Mouse (Mus musculus) spleen, adult 2 months (tissue): ENCODE measurements around the gene Zfr. TPM values are rescaled to one million over a fixed set of nuclear protein-coding genes. Genes with fewer than 3 reads are reported as not detected.

Source experiments
- DNase-seq, 2 experiments: peaks; one replicate each; pipeline versions ENCODE4 v3.0.0 to v3.0.0-alpha.2; 2012 to 2021; ENCODE audit warnings: low spot score in 2 of 2, low read depth in 1 of 2
- H3K27ac ChIP-seq: fragments of 200-500 bp; 2 replicates; pipeline ENCODE4 v1.5.1; 2012; ENCODE audit warnings: low read length, inconsistent platforms; ENCODE audit not compliant: insufficient read depth
- H3K27me3 ChIP-seq: fragments of 200-500 bp; 2 replicates; pipeline ENCODE4 v1.6.1; 2012; ENCODE audit warnings: mild to moderate bottlenecking, moderate library complexity, low read length, inconsistent platforms; ENCODE audit not compliant: control insufficient read depth, insufficient read depth
- H3K36me3 ChIP-seq: fragments of 200-500 bp; 2 replicates; pipeline ENCODE4 v1.6.1; 2012; ENCODE audit warnings: mild to moderate bottlenecking, low read length, inconsistent platforms; ENCODE audit not compliant: control insufficient read depth, insufficient read depth
- H3K4me1 ChIP-seq: fragments of 200-500 bp; 2 replicates; pipeline ENCODE4 v1.6.1; 2011; ENCODE audit warnings: inconsistent platforms; ENCODE audit not compliant: control insufficient read depth, insufficient read depth, insufficient read length
- H3K4me3 ChIP-seq: fragments of 200-500 bp; 2 replicates; pipeline ENCODE4 v1.5.1; 2011; ENCODE audit warnings: mild to moderate bottlenecking, inconsistent platforms; ENCODE audit not compliant: insufficient read depth, insufficient read length; ENCODE audit errors: extremely low read depth
- CTCF ChIP-seq: fragments of 200-500 bp; IDR thresholded peaks from 2 replicates; pipeline ENCODE4 v1.5.1; 2011; ENCODE audit warnings: mild to moderate bottlenecking, inconsistent platforms; ENCODE audit not compliant: insufficient read depth, insufficient read length, insufficient replicate concordance; ENCODE audit errors: extremely low read depth
- POLR2A ChIP-seq: fragments of 200-500 bp; IDR thresholded peaks from 2 replicates; pipeline ENCODE4 v1.6.1; 2011; ENCODE audit warnings: low read depth, low read length, inconsistent platforms
- WGBS: fragments of 180-500 bp; shearing (Covaris S2); methylation state at CpG from one replicate; pipeline ENCODE4 v1.1.7; 2018; 5-methylcytosine and 5-hydroxymethylcytosine counted together
- polyA plus RNA-seq: library from polyadenylated mRNA; depleted of rRNA; stranded (reverse); fragments of >200 nt; gene quantifications from 2 replicates; pipeline ENCODE4 v1.2.3, GENCODE M21; 2012

Gene Zfr
- polyA plus RNA-seq, 1 experiment: 77.2 TPM

DNA sequence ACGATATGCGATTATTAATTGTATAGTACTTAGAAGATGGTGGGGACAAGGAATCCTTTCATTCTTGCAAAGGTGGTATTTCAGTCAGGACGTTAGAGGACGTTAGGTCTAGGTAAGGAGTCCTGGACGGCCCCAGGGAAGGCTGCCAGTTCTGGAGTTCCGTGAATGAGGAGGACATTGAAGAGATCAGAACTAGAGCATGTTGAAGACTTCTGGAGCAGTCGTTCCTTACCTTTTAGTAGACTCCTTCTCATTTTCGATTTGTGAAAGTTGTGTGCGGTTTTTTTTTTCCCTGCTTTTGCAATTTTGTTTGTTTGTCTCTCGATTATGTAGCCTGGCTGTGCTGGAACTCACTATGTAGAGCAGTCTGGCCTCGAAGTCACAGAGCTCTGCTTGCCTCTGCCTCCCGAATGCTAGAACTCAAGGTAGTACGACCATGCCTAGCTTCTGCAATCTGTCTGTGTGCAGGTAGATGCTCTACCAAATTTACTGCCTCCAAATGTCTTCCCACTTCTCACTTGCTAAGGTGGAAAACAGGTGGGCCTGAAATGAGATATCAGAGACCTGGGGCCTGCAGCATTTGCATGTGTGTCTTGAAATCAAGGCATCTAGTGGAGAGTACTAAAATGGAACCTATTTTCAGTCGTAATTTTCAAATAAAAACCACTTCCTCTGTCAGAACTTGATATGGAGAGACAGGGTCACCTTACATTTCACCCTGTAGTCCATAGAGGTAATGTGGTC lies 88.4 kb downstream of the Zfr start:
- no peaks in the 10 kb centered on the region for H3K27me3 ChIP-seq
- WGBS: 10% methylated on average over 14 of the region's 14 CpGs
- H3K27ac ChIP-seq: 0 out of 2 replicates have a peak overlapping the region, but pooled peaks have one; percentile 4
- no peaks in the 10 kb centered on the region for H3K36me3 ChIP-seq
- no peak for TF ChIP-seq POLR2A
- TF ChIP-seq CTCF: no peak
- peaks cover 18% of the 10 kb centered on the region for H3K4me1 ChIP-seq
- peak overlapping the region; percentile 98 for H3K4me3 ChIP-seq
- no peak for DNase-seq

DNA sequence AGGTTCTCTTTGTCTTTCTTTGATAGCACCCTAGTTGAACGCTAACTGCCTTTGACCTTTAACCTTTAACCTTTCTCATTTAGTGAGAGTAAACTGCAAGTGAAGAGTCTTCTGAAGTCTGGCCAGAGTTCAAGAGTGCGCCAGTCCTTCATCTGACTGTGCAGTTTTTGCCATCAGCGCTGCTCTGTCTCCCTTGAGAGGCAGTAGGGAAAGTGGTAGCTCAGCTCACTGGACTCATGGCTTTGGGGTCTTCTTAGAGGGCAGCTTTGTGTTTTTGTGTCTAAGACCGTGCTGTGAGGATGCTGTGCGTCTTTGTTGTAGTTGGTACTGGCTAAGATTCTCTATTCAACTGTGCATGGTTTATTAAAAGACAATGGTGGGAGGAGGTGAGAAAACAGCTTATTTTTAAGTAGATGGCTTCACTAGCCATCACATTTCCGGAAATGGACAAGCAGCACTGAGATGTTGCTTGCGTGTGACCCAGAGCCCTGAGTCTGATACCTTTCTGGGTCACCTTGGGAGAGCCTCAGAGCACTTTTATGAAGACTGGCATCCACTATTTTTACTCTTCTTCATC lies 89.1 kb downstream of the Zfr start:
- 0 out of 2 replicates have a peak overlapping the region, but pooled peaks have one; percentile 4 for H3K27ac ChIP-seq

DNA sequence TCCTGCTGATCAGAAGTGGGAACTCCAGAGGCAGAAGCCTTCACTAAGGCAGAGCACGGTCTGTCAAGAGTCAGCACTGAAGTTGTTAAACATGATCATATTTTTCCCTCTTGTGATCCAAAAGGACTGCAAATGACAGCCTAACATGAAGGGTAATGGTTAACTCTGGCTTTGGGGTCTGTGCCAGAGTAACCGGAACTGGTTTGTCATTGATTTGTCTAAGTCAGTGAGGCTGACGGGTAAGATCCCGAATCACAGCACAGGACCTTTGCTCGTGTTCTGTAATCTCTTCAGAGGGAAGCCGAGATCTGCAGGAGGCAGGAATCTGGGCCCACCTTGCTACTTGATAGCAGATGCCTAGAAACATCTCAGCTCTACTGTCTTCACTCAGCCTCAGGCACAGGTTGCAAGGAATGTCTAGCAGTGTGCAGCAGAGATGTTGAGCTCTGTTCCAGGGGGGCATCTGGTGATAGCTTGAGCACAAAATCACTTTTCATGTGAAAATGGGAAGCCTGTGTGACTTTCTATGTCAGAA lies 90.0 kb downstream of the Zfr start:
- no peaks in the 10 kb centered on the region for H3K27me3 ChIP-seq
- H3K4me3 ChIP-seq: no peak overlapping the region
- 89% methylated on average over 6 of the region's 6 CpGs for WGBS
- DNase-seq: no peak
- no peaks in the 10 kb centered on the region for H3K36me3 ChIP-seq
- no peak overlapping the region for H3K27ac ChIP-seq
- peaks cover 24% of the 10 kb centered on the region for H3K4me1 ChIP-seq
- no peak for TF ChIP-seq CTCF
- no peak for TF ChIP-seq POLR2A

More for the DNA sequence above, 89.1 kb downstream of the Zfr start:
- H3K27me3 ChIP-seq: no peaks in the 10 kb centered on the region
- no peak for DNase-seq
- H3K4me3 ChIP-seq: no peak overlapping the region; the same call in 1 of the 2 replicates
- 54% methylated on average over 7 of the region's 7 CpGs for WGBS
- H3K36me3 ChIP-seq: no peaks in the 10 kb centered on the region
- no peak for TF ChIP-seq POLR2A
- no peak for TF ChIP-seq CTCF
- H3K4me1 ChIP-seq: peaks cover 23% of the 10 kb centered on the region

DNA sequence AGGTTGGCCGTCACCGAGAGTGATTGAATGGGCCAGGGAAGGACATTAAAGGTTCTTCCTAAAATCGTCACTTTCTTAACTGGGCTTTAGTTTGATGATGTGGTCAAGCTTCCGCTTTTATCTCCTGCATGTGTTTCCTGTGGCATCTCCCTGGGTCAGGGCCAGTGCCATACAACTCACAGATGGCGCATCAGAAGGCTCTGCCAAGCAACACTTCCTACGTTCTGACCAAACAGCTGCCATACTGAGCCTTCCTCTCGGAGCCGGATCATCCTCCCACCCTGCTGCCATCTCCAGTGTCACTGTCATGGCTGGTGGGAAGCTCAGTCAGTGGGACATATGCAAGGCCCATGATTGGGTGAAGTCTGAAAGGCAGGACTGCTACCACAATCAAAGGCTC lies 93.9 kb downstream of the Zfr start:
- H3K27ac ChIP-seq: no peak overlapping the region
- H3K27me3 ChIP-seq: no peaks in the 10 kb centered on the region
- TF ChIP-seq POLR2A (no peak), CTCF (no peak)
- peaks cover 18% of the 10 kb centered on the region; the same call in 1 of the 2 replicates for H3K4me1 ChIP-seq
- no peak for DNase-seq
- no peaks in the 10 kb centered on the region for H3K36me3 ChIP-seq
- no peak overlapping the region for H3K4me3 ChIP-seq
- WGBS: 37% methylated on average over 8 of the region's 8 CpGs

DNA sequence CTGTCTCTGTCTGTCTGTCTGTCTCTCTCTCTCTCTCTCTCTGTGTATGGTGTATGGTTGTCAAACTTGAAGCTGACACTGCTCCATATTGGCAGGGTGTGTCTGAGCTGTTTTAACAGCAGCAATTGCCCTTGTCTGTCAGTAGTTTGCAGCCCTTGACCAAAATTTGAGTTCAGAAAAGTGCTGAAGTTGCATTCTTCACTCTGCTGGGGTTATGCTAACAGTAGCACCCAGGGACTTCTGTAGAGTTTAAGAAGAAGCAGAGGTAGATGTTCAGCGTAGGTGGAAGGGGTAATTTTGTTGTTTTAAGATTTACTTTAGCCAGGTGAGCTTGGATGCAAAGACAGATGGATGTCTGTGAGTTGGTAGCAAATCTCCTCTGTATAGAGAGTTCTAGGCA lies 94.6 kb downstream of the Zfr start:
- 96% methylated on average over 1 of the region's 1 CpGs for WGBS
- Histone ChIP-seq H3K4me3 (no peak overlapping the region), H3K27me3 (no peaks in the 10 kb centered on the region), H3K27ac (no peak overlapping the region), H3K4me1 (peaks cover 17% of the 10 kb centered on the region; the same call in 1 of the 2 replicates), H3K36me3 (no peaks in the 10 kb centered on the region)
- no peak for TF ChIP-seq POLR2A
- no peak for TF ChIP-seq CTCF
- no peak for DNase-seq

DNA sequence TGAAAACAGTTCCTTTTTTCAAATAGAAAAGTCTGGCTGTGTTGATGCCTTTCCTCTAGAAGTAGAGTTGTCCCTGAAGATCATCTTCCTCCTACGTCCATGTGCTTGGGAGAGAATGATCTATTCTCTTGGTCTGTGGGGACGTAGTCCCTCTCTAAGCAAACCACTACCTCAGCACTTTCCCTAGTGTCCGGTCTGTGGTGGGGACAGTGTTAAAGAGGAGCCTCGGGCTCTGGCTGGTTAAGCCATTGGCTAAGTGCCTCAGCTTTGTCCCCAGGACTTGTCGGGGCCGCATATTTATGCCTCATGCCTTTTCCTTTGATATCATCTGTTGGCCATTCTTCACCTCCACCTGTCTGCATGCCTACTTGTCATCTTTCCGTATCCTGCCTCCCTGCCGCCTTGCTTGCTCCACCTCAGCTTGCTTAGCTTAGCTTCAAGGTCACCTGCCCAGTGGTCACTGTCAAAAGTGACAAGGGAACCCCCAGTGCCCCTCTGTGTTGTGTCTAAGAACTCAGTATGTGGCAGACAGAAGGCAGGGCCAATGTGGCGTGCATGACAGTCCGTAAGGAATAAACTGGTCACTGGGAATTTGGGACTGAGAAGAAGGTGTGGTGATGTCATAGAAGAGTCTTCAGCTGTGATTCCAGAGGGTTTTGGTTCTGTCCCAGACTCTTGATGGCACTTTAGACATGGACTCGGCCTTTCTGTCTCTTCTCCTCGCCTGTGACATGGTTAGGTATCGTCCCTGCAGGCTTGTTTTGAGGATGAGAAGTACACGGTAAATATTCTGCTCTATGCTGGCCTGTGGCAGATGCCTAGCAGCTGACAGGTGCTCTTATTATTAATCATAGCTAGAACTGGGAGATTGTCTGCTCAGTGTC lies 97.1 kb downstream of the Zfr start:
- no peak for DNase-seq
- H3K27ac ChIP-seq: no peak overlapping the region
- peaks cover 16% of the 10 kb centered on the region; the same call in 1 of the 2 replicates for H3K4me1 ChIP-seq
- H3K4me3 ChIP-seq: no peak overlapping the region
- H3K27me3 ChIP-seq: no peaks in the 10 kb centered on the region
- no peaks in the 10 kb centered on the region for H3K36me3 ChIP-seq
- TF ChIP-seq CTCF (no peak), POLR2A (no peak)
- whole genome bisulfite sequencing: 86% methylated on average over 14 of the region's 14 CpGs
